Mouse (Mus musculus): Measurements from ENCODE around the gene Wbp2.

DNA sequence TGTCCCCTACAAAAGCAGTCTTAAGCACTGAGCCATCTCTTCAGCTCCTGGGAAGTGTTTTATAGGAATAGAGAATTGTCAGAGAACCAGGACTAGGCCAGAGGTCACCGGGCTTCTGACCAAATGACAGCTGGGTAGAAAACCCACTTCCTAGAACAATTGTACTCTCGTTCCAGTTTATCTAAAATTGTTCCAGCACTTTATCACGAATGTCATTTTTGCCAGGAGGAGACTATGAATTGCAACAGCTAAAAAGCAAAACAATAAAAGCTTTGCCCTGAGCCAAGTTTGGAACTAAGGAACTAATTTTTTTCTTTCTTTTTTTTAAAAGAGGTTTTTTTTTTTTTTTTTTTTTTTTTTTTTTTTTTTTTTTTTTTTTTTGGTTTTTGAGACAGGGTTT is 8.8 kb upstream of the Wbp2 start:
- no peak for TF ChIP-seq POLR2A (IDR thresholded peaks at IDR 0.05; ENCODE audit: control insufficient read depth, extremely low read depth, insufficient read depth, low read length, poor library complexity)
- no peak for TF ChIP-seq CTCF (IDR thresholded peaks at IDR 0.05; ENCODE audit: borderline replicate concordance, control insufficient read depth, extremely low read depth, insufficient read depth, low read length, poor library complexity)

Measured in thymus, adult 2 months (tissue).